Mouse (Mus musculus) lung, embryonic 16.5 days (tissue): ENCODE results near the gene Gm20816. TPM values are rescaled to one million over a fixed set of nuclear protein-coding genes. Genes with fewer than 3 reads are reported as not detected.
"Not testable (repeated sequence)": the region's sequence is repeated elsewhere in the genome, so short reads cannot be mapped to it uniquely, and the experiment has no call there.

Experiments used
- ATAC-seq: fragments of 200-750 bp; cut with Nextera tagmentation; 2 replicates; pipeline ENCODE4 v1.8.0; 2017; ENCODE audit warnings: low read depth, mild to moderate bottlenecking, moderate library complexity
- H3K27ac ChIP-seq: fragments of 300-500 bp; sonication (generic); 2 replicates; pipeline ENCODE4 v1.5.1; 2014; ENCODE audit warnings: mild to moderate bottlenecking, control low read depth, low read length
- H3K27me3 ChIP-seq: fragments of 300-500 bp; sonication (generic); 2 replicates; pipeline ENCODE4 v1.6.1; 2014; ENCODE audit warnings: low read depth, low read length, mixed read lengths; ENCODE audit not compliant: control insufficient read depth, insufficient read depth
- H3K36me3 ChIP-seq: fragments of 300-500 bp; sonication (generic); 2 replicates; pipeline ENCODE4 v1.6.1; 2014; ENCODE audit warnings: low read length; ENCODE audit not compliant: control insufficient read depth, insufficient read depth
- H3K4me1 ChIP-seq: fragments of 300-500 bp; sonication (generic); replicated peaks from 2 replicates; pipeline ENCODE4 v1.6.1; 2014; ENCODE audit warnings: low read length, mixed read lengths; ENCODE audit not compliant: control insufficient read depth, insufficient read depth
- H3K4me2 ChIP-seq: fragments of 300-500 bp; sonication (generic); 2 replicates; pipeline ENCODE4 v1.6.1; 2014; ENCODE audit warnings: low read depth, low read length, control low read depth
- H3K4me3 ChIP-seq: fragments of 300-500 bp; sonication (generic); 2 replicates; pipeline ENCODE4 v1.5.1; 2014; ENCODE audit warnings: mild to moderate bottlenecking, low read length, control low read depth
- H3K9ac ChIP-seq: fragments of 300-500 bp; sonication (generic); 2 replicates; pipeline ENCODE4 v1.6.1; 2014; ENCODE audit warnings: low read length, control low read depth
- H3K9me3 ChIP-seq: fragments of 300-500 bp; sonication (generic); 2 replicates; pipeline ENCODE4 v1.6.1; 2016; ENCODE audit warnings: low read length; ENCODE audit not compliant: control insufficient read depth
- WGBS: fragments of 180-500 bp; shearing (Covaris S2); extraction: QIAGEN DNeasy Blood & Tissue Kit; methylation state at CpG from one replicate; pipeline ENCODE4 v1.1.7; 2014; 5-methylcytosine and 5-hydroxymethylcytosine counted together
- polyA plus RNA-seq: library from polyadenylated mRNA; unstranded; fragments of >200 nt; fragmentation: Nextera tagmentation; extraction: Ambion mirVana; gene quantifications from 2 replicates; pipeline ENCODE4 v1.2.1, GENCODE M21; 2015

Gm20816 gene
- not detected in 2 replicates for polyA plus RNA-seq

DNA sequence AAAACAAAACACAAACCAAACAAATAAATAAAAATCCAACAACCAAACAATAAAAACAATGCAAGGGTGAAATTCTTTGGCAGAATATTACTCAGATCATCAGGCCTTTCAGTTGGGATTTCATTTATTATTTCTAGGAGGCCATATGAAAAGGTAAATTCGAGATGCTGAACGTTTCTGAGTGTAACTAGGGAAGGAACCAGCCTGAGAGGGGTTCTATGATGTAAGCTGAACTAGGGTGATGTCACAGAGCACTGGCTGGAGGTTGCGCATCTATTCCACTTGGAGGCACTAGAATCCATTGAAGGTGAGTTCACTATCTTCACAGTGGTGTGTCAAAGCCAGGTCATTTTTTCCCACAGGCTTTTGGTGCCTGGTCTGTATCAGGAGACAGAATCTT, at the start of gene Gm20816:
Gene Gm20816, plus strand, starts transcription at position 301 of the 400 bp plus-strand sequence.
- not testable (repeated sequence) for H3K4me1 ChIP-seq, ATAC-seq, H3K9ac ChIP-seq, H3K4me2 ChIP-seq, H3K27me3 ChIP-seq, H3K4me3 ChIP-seq, H3K36me3 ChIP-seq, H3K27ac ChIP-seq, H3K9me3 ChIP-seq
- no CpG with 5 or more reads among the region's 3 CpGs for WGBS

Other genes starting within 250 kb of the Gm20816 start
- gene Gm20937, start 243.1 kb upstream of the Gm20816 start, polyA plus RNA-seq, result not detected in 2 replicates